Mouse (Mus musculus) gastrocnemius, postnatal 36 days (tissue): ENCODE measurements at regions not wholly inside any gene's neighbourhood (a gene's known extent, or its start where the extent isn't known, plus 50 kb on each side); places are given as distances from the start of the nearest gene placed in this dataset.

Experiments used
- DNase-seq, 2 experiments: peaks; one replicate each; pipeline ENCODE4 v3.0.0; 2022
- intact Hi-C: fragments of 180-260 bp; cut with DNase I; formaldehyde crosslinking; loops from one replicate; pipeline ENCODE4 v1.15.1; 2025

GRCm38 (mm10) chr1:135665484-135665883 is 54.4 kb upstream of the Csrp1 start:
- intact Hi-C loops: no loop called here
- no peak for DNase-seq

GRCm38 (mm10) chr1:135668331-135668730 is 51.5 kb upstream of the Csrp1 start:
- intact Hi-C loops: no loop called here
- DNase-seq: no peak

GRCm38 (mm10) chr1:135668951-135669350 is 50.9 kb upstream of the Csrp1 start:
- no peak for DNase-seq
- intact Hi-C loops: no loop called here

- DNase-seq: peak in 1 of 2 experiments; percentile 56
- intact Hi-C loops: loop anchor here (1.0 to 2.0 kb wide), 2 partner anchors 124 to 209 kb away; no protein-coding TSS in a partner anchor
Observed at GRCm38 (mm10) chr1:135669803-135670202, 50.1 kb upstream of the Csrp1 start.
